Mouse (Mus musculus) megakaryocyte progenitor cell, adult 5-6 weeks (primary cell): ENCODE measurements around the gene Gm20388. TPM values are rescaled to one million over a fixed set of nuclear protein-coding genes. Genes with fewer than 3 reads are reported as not detected.

Source experiments
- ATAC-seq: replicated peaks from 2 replicates; pipeline ENCODE4 v1.8.0; 2016; ENCODE audit warnings: mild to moderate bottlenecking, moderate TSS enrichment, inconsistent platforms; ENCODE audit not compliant: poor library complexity
- total RNA-seq, 2 experiments: library from RNA; stranded (forward) in 1 of 2; stranded (reverse) in 1 of 2; fragments of 157-497, 149-512 nt in 1 of 2; fragments of 200-1000 nt in 1 of 2; gene quantifications; 2 replicates each; pipeline versions ENCODE4 v1.2.3 to v1.2.4; 2015 to 2017

The Gm20388 gene
- total RNA-seq, 2 experiments from 2014 or later = 18.6 TPM; not detected in 1

DNA sequence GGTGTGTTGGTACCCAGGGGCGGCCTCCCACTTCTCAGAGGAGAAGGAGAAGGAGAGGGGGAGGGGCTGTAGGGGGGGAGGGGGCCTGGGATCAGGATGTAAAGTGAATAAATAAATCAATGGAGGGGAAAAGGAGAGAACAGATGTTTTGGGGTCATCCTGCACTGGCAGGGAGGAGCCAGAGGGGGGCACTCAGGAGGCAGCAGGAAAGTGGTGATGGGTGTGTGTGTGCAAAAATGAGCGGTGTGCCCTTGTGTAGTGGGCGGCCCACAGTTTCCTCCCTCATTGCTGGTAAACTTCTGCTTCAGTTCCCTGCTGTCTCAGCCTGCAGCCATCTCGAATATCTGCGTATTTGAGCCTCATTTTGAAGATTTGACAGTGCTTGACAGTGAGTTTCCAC lies 2224.9 kb downstream of the Gm20388 start:
- peak; percentile 54; the same call in 1 of the 2 replicates for ATAC-seq

DNA sequence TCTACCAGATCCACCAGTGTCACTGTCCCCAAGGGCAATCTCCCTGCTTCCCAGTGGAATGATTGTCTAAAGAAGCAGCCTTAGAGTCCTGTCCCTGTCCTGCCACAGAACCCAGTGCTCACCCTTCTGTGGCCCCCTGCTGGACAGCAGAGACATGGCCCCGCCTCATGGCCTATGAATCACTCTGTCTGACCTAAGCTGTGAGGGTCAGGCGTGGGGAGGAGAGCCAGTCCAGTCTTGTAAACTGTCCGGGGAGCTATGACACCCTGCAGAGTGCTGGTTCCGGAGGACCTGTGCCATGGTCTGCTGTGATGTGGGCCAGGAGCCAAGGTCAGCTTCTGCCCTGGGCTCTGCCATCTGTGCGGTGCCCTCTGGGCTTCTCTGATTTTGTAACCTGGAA lies 2229.1 kb downstream of the Gm20388 start:
- peak; percentile 89 for ATAC-seq

DNA sequence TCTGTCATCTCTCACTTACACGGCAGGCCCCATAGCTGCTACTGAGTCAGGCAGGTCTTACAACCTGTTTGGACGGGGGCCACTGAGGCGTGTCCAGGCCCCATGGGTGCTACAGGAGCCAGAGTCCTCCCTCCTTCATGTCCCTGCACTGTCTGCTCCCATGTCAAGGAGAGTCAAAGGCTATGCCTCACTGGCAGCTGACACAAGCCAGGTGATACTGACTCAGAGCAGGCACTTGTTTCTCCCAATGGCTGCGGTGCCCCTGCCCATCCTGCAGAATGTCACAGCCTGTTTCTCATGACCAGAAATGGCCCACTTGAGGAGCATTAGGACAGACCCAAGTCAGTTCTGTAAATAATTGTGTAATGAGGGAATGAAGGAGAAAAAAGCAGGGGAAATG lies 2229.8 kb downstream of the Gm20388 start:
- ATAC-seq = no peak

DNA sequence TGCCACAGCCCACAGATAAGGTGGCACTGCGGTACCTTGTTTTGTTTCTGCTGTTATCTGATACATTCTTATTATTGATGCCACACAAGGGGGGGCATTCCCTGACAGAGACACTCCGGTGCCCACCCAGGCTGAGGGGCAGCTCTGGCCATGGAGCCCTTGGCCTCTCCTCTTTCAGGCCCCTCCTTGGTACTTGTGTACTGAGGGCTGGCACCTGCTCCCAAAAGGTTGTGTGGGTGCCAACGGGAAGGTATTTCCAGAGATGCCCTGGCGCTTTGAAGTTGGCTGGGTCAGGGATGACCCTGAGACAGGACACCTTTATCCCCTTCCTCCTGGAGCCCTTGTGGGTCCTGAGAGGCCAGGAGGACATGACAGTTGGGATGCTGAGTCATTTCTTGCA lies 2231.8 kb downstream of the Gm20388 start:
- no peak for ATAC-seq

DNA sequence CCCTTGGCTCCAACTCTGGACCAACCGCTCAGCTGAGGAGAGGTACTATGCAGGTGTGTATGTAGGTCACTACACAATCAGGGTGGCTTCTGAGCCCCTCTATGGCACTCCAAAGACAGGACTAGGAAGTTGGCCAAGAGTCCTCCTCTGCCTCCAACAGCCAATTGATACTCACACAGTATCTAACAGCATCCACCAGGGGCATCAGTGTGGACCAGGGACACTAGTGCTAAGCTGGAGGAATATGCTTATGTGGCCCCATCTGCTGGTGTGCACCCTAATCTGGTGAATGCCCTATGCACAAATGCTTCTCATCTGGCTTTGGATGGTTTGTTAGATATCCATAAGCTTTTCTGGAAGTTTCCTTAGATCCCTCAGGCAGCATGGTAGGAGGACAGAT lies 2232.6 kb downstream of the Gm20388 start:
- ATAC-seq = peak; percentile 32; the same call in 1 of the 2 replicates

DNA sequence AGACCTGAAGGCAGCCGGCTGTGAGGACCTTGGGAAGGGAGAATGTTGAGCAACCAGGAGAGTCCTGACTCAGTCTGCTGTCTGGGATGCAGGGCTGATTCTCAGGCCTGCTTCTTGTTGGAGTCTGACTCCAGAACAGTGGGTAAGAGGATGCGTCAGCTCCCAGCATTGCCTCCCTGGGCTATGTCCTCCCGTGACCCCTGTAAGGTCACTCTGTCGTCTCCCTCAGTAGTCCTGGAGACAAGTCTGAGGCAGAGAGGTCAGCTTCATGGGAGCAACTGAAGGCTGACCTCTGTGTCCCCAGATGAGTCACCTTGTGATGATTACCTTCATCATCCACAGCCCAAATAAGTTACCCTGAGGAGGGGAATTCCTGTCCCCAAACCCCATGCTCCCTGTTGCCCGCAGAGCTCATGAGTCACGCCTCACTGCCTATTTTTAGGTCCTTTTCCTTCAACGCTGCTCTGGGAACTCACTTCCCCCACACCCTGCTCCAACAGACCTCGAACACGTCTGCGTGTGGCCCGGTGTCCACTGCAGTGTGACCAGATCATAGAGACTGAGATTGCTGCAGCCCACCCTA lies 2234.2 kb downstream of the Gm20388 start:
- ATAC-seq = no peak

DNA sequence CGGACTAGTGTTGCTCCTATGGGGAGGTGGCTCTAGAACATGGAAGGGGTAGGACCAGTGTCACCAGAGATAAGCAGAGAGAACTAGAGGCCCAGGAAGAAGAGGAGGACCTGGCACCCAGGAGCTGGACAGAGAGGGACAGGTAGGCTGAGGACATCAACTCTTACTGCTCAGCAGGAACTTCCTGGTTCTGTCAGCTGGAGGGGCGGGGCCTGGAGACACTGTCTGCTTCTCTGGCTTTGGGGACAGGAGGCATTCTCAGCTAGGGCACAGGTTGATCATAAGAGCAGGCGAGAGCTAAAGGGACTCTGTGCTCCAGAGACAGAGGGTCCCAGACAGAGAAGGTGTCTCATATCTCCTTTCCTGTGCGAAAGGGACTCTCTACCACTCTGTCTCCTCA lies 2238.4 kb downstream of the Gm20388 start:
- ATAC-seq = 0 out of 2 replicates have a peak, but pooled peaks have one; percentile 20

DNA sequence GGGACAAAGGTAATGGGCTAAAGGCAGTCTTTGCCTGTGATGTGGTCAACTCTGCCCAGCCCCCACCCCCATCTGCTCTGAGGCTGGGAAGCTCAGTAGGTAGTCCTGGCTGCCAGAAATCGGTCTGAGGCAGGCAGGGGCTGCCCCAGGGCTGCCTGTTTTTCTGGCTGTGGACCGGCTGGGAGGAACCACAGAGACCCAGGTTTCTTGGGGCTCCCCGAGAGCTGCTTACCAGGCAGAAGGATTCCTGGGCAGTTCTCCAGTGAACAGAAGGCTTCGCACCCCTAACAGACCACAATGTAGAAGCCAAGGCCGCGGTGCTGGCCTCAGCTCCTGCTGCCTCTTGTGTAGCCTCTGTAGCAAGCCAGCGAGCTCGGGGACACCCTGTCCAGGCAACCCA lies 2239.0 kb downstream of the Gm20388 start:
- no peak for ATAC-seq

DNA sequence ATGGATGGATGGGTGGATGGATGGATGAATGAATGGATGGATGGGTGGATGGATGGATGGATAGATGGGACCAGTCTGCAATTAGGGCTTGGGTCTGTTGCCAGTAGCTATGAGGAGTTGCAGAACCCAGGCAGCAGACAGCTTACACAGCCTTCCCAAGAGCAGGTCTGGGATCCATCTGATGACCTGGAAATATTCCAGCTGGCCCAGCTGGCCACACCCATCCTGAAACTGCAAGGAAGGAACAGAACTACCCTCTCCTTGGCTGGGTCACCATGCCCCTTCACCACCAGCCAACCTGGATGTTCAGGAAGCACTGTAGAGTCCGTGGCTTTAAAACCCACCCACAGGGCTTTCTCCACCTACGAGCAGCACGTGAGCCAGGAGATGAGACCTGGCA lies 2240.9 kb downstream of the Gm20388 start:
- ATAC-seq = no peak

DNA sequence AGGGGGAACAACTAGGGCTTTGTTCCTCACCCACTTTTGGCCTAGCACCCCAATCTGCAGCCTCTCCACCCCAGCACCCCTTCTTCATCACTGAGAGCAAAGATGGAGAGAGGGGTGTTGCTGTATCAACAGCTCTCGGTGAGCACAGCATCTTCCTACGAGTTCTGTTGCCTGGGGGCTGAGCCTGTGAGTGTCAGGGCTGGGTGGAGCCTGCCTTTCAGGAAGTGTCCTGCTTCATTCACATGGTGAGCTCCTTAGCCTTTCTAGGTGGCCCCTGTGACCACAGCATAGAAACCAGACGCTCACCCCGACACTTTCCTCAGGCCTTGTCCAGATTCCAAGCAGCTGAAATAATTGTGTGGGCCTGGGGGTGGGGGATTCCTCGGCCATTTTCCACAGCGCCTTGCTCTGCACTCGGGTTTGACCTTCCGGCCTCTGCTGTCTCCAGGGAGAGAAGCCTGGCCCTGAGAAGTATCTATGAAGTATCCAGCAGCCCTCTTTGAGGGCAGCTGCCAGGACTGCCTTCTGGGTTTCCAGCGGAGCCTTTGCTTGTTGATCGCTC lies 2244.5 kb downstream of the Gm20388 start:
- ATAC-seq = no peak

DNA sequence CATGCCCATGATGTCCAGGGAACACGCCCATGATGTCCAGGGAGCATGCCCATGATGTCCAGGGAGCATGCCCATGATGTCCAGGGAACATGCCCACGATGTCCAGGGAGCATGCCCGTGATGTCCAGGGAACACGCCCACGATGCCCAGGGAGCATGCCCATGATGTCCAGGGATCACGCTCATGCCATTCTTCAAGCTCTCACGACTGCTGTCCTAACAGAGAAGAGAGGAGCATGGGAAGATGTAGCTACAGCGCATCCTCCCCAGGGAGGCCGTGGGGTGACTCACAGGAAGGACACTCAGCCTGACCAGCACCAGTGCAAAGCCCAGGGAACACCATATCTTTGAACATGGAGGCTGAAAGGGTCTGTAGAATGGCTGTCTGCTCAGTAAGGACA lies 2245.3 kb downstream of the Gm20388 start:
- no peak for ATAC-seq

DNA sequence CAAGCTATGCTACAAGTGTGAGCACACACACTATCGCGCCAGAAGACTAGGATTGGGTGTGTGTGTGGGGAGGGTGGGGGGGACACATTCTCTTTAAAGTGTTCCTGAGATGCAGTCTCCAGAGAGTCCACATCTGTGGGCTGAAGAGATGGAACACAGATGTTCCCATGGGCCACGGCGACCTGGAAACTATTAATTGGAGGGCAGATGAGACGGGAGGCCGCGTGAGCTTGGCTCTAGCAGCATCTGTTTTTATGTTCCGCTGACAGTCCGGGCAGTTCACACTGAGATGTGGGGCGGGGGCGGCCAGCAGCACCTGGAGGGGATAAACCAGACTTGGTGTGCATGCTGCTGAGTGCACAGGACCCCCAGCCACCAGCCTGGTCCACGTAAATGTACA lies 2247.0 kb downstream of the Gm20388 start:
- no peak for ATAC-seq

DNA sequence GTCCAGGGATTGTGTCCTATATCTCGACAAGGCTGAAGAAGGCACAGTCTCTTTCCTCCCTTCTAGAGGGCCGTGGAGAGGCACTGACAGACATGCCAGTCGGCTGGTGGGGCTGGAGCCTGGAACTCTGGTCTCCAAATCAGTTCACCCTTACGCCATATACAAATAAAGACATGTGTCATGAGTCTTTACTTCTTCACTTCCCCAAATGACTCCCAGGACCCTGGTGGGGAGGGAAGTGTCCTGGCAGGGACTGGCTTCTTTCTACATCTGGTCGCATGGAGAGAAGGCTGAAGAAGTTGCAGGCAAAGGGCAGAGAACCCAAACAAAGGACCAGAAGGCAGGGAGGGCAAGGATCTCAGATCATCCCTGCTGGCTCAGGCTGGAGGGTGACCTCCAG lies 2249.5 kb downstream of the Gm20388 start:
- ATAC-seq = no peak; the same call in 1 of the 2 replicates

DNA sequence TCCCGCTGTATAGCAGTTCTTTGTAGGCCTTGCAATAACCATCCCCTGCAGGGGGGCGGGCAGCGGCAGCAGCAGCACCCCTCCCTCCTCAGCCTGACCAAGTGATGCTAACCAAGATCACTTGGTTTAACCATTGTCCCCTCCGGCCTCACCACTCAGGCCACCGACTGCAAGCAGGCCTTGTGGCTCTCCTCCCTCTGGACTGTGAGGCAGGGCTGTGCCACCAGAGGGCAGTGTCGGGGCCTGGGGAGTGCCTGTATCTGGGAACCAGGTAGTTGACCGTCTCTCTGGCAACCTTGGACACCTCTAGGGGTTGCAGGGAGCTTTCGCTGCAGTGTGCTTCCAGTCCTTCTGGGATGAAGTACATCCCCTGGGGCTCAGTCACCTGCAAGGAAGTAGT lies 2252.4 kb downstream of the Gm20388 start:
- peak; percentile 90 for ATAC-seq

DNA sequence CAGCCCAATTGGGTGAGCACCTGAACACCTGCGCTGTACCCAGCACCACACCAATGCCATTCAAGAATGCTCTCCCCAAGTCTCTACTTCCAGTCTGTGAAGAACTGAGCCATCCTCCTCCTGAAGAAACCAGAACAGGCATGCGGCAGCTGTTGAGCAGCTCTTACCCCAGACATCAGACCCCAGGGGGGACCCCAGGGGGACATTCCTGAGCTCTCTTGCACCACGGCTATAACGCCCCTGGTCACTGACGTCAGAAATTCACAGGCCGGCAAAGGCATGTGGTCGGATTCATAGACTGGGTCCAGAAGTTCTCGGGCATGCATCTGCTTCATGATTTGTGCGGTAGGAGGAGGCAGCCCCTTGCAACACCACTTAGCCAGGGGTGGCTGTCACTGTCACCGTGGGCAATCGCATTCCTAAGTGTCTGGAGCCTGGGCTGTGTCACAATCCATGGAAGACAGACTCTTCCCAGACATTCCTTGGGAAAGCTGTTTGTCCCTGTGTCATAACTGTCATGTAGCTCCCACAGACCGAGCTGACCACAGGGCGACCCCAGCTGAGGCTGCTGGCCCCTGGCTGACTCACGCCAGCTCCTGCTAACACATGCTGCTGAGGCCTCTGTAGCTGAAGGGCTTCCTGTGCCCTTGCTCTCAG lies 2256.7 kb downstream of the Gm20388 start:
- no peak for ATAC-seq

DNA sequence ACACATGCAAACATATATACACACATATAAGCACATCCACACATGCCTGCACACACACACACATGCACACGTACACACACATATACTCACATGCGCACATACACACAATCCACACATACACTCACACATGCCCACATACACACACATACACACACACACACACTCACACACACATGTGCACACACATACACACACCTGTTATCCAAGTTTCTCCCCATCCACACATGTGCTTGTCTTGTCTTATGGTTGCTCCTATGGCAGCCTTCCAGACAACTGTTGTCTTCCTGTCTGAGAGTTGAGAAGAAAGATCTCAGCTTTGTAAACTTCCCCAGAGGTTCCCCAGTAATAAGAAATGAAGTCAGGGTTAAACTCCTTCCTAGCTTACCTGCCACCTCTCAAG lies 2258.8 kb downstream of the Gm20388 start:
- no peak for ATAC-seq

DNA sequence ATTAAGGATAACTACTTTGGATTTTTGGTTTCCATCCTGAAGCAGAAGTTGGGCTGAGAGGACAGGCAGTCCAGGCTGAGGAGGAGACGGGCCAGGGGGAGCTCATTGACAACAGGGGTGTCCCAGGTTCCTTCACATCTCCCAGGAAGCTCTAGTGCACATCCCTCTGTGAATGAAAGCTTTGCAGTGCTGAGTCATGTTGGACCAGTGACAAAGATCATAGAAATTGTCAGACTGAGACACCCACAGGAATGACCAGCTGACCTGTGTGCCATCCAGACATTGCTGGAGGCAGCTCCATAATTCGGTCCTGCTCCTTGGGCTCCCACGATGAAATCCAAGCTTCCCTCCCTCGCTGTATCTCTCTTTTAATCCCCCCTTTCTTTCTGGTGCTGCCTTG lies 2261.2 kb downstream of the Gm20388 start:
- ATAC-seq = no peak

DNA sequence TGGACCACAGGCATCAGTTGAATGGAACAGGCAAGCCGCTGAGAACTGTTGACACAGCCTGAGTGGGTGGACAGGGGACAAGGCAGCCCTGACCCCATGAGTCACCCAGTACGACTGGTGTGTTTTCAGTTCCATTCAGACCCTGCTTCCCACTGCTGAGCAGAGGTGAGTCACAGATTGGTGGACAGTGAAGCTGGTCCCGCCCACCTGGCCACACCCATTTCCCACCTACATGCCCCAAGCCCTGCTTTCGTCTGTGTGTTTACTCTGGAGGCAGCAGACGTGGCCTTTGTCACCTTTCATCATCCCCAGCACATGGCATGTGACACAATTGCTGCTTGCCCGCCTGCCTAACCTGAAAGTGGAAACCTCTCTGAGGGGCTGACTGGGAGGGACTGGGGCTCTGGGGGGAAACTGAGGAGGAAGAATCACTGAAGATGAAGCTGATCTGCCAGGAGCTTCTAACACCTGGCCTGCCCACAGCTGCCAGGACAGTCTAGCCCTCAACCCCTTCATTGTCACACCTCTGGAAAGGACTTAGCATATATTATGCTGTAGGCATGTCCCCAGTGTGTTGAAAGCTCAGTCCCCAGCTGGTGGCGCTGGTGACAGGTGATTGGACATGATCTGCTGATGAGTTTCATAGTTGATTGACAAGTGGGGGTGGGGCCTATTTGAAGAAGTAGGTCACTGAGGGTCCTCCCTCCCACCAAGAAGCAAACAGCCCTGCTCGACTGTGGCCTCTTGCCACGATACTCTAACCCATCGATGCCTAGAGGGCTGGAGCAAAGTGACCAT lies 2263.7 kb downstream of the Gm20388 start:
- peak; percentile 52 for ATAC-seq

DNA sequence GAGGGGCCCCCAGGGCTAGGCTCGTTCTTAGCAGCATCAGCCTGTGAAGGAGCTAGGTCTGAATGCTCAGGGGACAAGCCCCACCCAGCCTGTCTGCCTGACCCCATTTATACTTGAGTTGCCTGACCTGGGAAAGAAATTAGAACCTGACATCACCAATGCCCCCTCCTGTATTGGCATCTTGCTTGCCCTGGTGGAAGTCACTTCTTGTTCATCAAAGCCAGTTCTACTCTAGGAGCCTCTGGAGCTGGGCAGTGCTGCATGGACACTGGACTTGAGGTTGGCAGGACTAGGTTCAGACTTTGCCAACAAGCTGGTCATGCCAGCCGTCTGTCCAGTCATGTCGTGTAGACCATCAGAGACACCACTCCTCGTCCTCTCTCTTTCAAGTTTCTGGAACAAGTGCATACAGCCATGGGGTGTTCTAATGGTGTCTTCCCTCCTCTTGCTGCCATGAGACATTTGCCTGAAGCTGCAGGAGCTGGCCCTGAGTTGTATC lies 2267.8 kb downstream of the Gm20388 start:
- no peak for ATAC-seq

DNA sequence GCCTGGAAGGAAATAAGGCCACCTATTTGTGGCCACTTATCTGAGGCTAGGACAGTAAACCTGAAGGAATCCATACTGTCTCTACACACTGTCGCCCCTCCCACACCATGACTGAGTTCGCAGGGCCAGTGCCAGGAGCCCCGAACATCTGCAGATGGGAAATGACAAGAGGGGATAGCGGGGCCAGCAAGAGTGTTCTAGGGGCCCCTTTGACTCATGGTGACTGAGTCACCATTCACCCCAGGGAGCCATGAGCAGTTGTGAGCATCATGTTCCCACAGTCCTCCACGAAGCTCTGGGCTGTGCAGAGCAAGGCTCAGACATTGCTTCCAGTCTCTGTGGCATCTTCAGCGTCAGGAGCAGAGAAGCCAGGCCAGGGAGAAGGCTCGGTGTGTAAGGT lies 2268.7 kb downstream of the Gm20388 start:
- ATAC-seq = no peak

DNA sequence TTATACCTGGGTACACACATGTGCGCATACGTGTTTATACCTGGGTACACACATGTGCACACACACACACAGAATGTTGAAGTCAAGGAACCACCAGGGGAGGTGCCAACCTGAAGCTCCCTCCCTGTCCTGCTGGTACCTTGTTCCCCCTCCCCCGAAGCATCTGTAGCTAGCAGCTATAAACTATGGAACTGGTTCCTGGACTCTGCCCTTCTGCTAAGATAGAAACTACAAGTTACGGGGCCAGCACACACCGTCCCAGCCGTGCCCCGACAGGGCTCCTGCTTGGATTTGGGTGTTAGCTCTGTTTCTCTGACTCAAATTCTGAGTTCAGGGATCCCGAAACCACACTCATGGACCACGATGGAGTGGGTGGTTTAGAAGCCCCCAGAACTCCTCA lies 2269.5 kb downstream of the Gm20388 start:
- no peak for ATAC-seq

DNA sequence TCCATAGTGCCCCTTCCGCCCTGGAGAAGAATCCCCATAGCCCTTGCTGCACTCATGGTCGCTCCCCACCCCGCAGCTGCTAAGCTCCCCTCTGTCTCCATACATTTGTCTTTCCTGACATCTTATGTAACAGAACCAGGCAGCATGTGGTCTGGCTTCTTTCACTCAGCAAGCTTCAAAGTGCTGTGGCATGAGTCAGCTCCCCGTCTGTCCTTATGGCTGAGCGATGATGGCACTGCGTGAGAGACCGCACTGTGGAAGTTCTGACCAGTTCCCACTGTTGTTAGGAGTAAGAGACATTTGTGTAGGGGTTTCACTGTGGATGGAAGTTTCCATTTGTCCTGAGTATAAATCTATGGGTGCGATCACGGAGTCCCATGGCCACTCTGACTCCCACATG lies 2270.8 kb downstream of the Gm20388 start:
- ATAC-seq = peak; percentile 52
